Mouse (Mus musculus) liver, postnatal 0 days (tissue): Measurements from ENCODE around the gene Atf7.

ENCODE experiments used
- CTCF ChIP-seq: sonication (generic); IDR thresholded peaks from 2 replicates; pipeline ENCODE4 v1.5.1; 2016; ENCODE audit warnings: antibody characterized with exemption, low read depth
- EP300 ChIP-seq: IDR thresholded peaks from 2 replicates; pipeline ENCODE4 v1.6.1; 2016; ENCODE audit warnings: antibody characterized with exemption, low read depth, mild to moderate bottlenecking

GRCm38 (mm10) chr15:102507561-102507960, 117.7 kb downstream of the Atf7 start:
- no peak for TF ChIP-seq CTCF
- TF ChIP-seq EP300 = no peak
